Mouse (Mus musculus) T-helper 2 cell (primary cell): ENCODE results near the gene Ppp1r1b.

Experiments
- in situ Hi-C: fragments of 300-600 bp; cut with MboI, MseI; formaldehyde crosslinking; loops from one replicate; pipeline ENCODE4 v1.15.1; 2025; ENCODE audit warnings: high pct_unique_total_duplicates

Ppp1r1b gene

DNA sequence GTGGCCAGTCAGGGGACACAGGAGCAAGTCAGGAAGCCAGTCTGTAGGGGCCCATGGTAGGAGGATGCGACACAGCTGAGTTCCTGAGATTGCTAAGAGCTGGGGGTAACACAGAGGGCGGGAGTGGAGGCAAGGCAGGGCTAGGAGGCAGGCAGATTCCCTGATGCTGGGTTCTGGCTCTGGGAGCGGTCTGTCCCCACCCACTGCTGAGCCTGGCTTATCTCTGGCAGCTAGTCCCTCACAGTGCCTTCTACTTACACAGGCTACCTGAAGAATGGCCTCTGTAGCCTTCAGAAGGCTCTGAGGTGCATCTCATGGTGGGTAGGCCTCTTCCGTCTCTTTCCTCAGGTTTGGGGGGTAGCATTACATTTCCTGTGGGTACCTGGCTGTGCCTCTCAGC, 44.4 kb downstream of the Ppp1r1b start:
- in situ Hi-C loops: no loop called here

DNA sequence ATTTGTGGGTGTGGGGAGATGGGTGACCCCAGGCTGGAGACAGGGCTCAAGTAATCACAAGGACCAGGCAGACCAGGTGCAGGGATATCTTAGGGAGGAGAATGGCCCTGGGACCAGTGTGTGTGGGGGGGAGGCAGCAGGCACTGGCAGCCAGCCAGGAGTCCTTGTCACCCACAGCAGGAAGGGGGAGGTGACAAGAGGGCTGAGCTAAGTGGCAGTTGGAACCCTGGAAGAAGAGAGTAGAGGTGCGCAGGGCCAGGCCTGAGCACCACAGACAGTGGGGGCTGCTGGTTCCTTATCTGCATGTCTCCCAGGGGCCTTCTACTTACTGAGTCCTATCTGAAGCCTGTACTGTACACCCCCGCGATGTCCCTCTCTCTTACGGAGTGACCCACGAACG, 45.1 kb downstream of the Ppp1r1b start:
- in situ Hi-C loops: no loop called here

DNA sequence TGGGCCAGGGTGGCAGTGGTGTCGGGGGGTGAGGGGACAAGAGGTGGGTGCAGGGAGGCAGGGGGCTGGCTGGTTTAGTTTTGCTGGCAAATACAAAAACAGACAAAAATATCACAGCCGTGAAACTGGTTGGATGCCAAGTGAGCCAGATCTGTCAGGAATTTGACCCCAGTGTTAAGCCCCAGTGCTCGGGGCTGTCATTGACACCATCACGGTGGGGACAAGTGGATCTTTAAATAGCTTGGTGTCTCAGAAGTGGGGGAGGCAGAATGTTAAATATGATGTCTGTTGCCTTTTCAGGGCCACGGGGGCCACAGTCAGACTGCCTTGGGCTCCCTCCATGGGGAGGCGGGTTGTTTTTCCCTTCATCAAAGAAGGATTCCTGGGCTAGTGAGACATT, 46.1 kb downstream of the Ppp1r1b start:
- in situ Hi-C loops: no loop called here

DNA sequence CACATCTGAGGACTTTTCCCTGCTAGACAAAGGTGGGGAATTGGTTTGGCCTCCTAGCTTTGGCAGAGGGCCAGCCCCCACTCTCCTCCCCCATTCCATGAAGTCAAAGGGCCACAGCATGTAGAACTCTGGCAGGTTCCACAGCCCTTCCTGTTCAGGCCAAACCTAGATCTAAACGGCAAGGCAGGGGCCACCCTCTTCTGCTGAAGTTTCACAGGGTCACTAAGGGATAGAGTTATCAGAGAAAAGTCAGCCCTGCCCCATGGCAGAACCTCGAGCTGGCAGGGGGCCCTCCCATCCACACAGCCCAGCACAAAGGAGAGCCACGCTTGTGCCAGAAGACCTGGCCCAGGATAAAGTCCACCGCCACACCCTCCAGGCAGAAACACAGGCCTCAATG, 46.8 kb downstream of the Ppp1r1b start:
- in situ Hi-C loops: no loop called here

DNA sequence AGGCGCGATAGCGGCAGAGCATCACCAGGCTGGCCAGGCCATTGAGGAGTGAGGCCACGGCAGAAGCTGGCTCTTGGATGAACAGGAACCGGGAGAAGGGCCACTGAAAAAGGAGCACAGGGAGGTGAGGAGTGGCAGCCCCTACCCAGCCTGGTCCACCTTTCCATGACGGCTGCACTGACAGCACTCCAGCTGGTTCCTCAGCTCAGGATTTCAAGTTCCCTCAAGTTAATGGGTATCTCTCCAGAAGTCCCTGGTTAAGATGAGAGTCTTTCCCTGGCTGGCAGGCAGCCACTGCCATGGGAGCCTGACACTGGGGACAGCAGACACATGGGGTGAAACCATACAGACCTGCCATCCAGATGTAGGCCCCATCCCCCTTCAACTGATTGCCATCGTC, 49.7 kb downstream of the Ppp1r1b start:
- in situ Hi-C loops: no loop called here

DNA sequence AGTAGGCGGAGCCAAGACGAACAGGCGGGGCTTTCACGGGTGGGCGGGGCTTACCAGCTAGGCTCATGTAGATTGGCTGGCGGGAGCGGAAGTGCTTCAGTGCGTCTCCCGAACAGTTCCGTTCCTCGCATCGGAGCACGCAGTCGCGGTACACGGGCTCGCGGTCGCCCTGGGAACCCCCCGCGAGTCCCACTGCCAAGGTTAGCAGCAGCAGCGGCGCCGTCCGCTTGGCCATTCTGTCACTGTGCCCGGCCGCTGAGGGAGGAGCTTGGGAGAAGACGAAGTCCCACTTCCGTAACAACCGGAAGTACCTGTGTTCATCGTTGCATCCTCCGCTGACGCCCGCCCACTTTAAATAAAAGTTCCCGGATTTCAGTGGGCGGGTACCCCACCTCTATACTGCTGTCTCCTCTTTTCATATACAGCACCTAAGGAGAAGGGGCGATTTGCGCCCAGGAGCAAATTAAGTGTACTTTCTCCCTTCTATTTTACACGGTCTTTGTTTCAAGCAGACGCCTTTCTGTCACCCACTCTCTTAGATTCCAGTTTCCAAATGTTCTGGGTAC, 52.0 kb downstream of the Ppp1r1b start, which contains the start of gene Pgap3:
Gene Pgap3, minus strand, starts transcription at position 330 of the 566 bp plus-strand sequence.
- in situ Hi-C loops: no loop called here

DNA sequence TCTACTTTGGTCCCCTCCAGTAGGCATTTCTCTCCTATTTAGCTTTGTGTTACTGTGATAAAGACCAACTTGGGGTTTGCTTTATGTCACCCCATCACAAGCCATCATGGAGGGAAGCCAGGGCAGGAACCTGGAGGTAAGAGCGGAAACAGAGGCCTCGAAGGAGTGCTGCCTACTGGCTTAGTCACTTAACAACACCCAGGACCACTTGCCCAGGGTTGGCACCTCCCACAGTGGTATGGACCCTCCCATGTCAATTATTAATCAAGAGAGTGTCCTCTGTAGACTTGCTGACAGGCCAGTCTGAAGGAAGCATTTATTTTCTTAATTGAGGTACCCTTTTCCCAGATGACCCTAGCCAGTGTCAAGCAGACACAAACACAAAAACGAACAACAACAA, 52.6 kb downstream of the Ppp1r1b start:
- in situ Hi-C loops: no loop called here

DNA sequence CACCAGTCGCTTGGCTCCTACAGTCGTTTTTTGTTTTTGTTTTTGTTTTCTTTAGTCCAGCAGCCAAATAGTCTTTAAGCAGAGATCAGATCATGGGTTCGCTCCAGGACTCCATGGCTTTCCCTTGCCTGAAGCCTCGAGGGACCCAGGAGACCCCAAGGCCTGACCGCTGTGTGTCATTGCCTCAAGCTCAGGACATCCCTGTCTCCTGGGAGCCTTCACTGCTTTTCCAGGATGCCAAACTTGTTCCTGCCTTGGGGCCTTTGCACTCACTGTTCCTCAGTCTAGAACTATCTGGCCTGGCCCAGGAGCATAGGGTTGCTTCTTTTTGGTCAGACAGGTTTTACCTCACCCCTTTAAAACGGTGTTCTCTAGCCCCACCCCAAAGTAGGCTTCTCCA, 58.4 kb downstream of the Ppp1r1b start:
- in situ Hi-C loops: no loop called here
